Mouse (Mus musculus): ENCODE results near the gene Txn2. TPM values are rescaled to one million over a fixed set of nuclear protein-coding genes. Genes with fewer than 3 reads are reported as not detected.

Gene Txn2
- polyA plus RNA-seq, 1 experiment from 2014 or later: 259 TPM

DNA sequence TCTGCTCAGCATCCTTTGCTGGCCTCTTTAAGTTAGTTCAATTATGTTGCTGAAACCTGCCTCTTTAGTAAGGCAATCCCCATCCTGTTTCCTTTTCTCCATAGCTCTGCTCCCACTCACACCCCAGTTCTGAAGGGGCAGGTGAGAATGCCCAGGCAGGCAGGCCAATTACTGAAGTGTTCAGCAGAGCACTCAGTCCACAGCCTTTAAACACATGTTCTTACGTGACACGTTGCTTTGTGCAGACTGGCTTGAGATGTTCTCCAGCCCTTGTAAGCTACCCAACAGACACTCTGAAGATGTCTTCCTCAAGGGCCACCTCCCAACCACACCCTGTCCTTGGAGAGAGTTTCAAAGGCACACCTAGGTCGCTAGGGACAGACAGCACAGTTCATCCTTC is 29.3 kb upstream of the Txn2 start:
- 58% methylated on average over 3 of the region's 3 CpGs for WGBS
- Histone ChIP-seq H3K9ac (replicated peaks; ENCODE audit: low read depth, low read length) (no peak overlapping the region), H3K4me2 (replicated peaks; ENCODE audit: low read depth, low read length) (no peak overlapping the region), H3K27ac (ENCODE audit: low read length) (no peak overlapping the region), H3K4me1 (ENCODE audit: control insufficient read depth, insufficient read depth, low read length) (peaks cover 5% of the 10 kb centered on the region; the same call in 1 of the 2 replicates), H3K36me3 (ENCODE audit: control insufficient read depth, insufficient read depth, low read length) (peaks cover 45% of the 10 kb centered on the region), H3K4me3 (ENCODE audit: low read depth, low read length) (no peak overlapping the region), H3K9me3 (ENCODE audit: control insufficient read depth, low read depth, low read length) (no peaks in the 10 kb centered on the region), H3K27me3 (ENCODE audit: control insufficient read depth, insufficient read depth, low read length) (0 out of 2 replicates have a peak, but pooled peaks cover 6% of the 10 kb centered on the region)
- no peak for ATAC-seq (ENCODE audit: insufficient number of reproducible peaks, insufficient read depth, low FRiP score, low read depth)

- Histone ChIP-seq H3K4me1 (ENCODE audit: control insufficient read depth, insufficient read depth, low read length) (peaks cover 5% of the 10 kb centered on the region; the same call in 1 of the 2 replicates), H3K4me3 (ENCODE audit: low read depth, low read length) (no peak overlapping the region), H3K27me3 (ENCODE audit: control insufficient read depth, insufficient read depth, low read length) (0 out of 2 replicates have a peak, but pooled peaks cover 6% of the 10 kb centered on the region), H3K9ac (replicated peaks; ENCODE audit: low read depth, low read length) (no peak overlapping the region), H3K4me2 (replicated peaks; ENCODE audit: low read depth, low read length) (no peak overlapping the region), H3K27ac (ENCODE audit: low read length) (no peak overlapping the region), H3K9me3 (ENCODE audit: control insufficient read depth, low read depth, low read length) (no peaks in the 10 kb centered on the region), H3K36me3 (ENCODE audit: control insufficient read depth, insufficient read depth, low read length) (peaks cover 41% of the 10 kb centered on the region)
- ATAC-seq (ENCODE audit: insufficient number of reproducible peaks, insufficient read depth, low FRiP score, low read depth): no peak
- 36% methylated on average over 5 of the region's 5 CpGs for WGBS
These were observed 28.8 kb upstream of the Txn2 start for GRCm38 (mm10) chr15:77957625-77958024.

GRCm38 (mm10) chr15:77956404-77956901 is 27.6 kb upstream of the Txn2 start, which contains the start of gene Foxred2:
TSS of gene Foxred2 (minus strand) at chr15:77956722.
- ATAC-seq (ENCODE audit: insufficient number of reproducible peaks, insufficient read depth, low FRiP score, low read depth): peak; percentile 95
- H3K4me1 ChIP-seq (ENCODE audit: control insufficient read depth, insufficient read depth, low read length): peaks cover 5% of the 10 kb centered on the region; the same call in 1 of the 2 replicates

GRCm38 (mm10) chr15:77955440-77956403 is 26.9 kb upstream of the Txn2 start:
- peak overlapping the region; percentile 38; the same call in 1 of the 2 replicates for H3K9ac ChIP-seq (replicated peaks; ENCODE audit: low read depth, low read length)
- no peaks in the 10 kb centered on the region for H3K9me3 ChIP-seq (ENCODE audit: control insufficient read depth, low read depth, low read length)
- peaks cover 22% of the 10 kb centered on the region for H3K36me3 ChIP-seq (ENCODE audit: control insufficient read depth, insufficient read depth, low read length)
- peaks cover 5% of the 10 kb centered on the region; the same call in 1 of the 2 replicates for H3K4me1 ChIP-seq (ENCODE audit: control insufficient read depth, insufficient read depth, low read length)
- 0 out of 2 replicates have a peak, but pooled peaks cover 6% of the 10 kb centered on the region for H3K27me3 ChIP-seq (ENCODE audit: control insufficient read depth, insufficient read depth, low read length)
- ATAC-seq (ENCODE audit: insufficient number of reproducible peaks, insufficient read depth, low FRiP score, low read depth): peak; percentile 31; the same call in 1 of the 2 replicates
- H3K27ac ChIP-seq (ENCODE audit: low read length): no peak overlapping the region
- H3K4me3 ChIP-seq (ENCODE audit: low read depth, low read length): peak overlapping the region; percentile 50
- WGBS: 7% methylated on average over 52 of the region's 52 CpGs
- H3K4me2 ChIP-seq (replicated peaks; ENCODE audit: low read depth, low read length): peak overlapping the region; percentile 78

More at GRCm38 (mm10) chr15:77956404-77956901, 27.6 kb upstream of the Txn2 start, which contains the start of gene Foxred2:
- peaks cover 29% of the 10 kb centered on the region for H3K36me3 ChIP-seq (ENCODE audit: control insufficient read depth, insufficient read depth, low read length)
- no peaks in the 10 kb centered on the region for H3K9me3 ChIP-seq (ENCODE audit: control insufficient read depth, low read depth, low read length)
- peak within 1 kb of the TSS; percentile 50 for H3K4me3 ChIP-seq (ENCODE audit: low read depth, low read length)
- no peak within 1 kb of the TSS for H3K27ac ChIP-seq (ENCODE audit: low read length)
- peak within 1 kb of the TSS; percentile 38; the same call in 1 of the 2 replicates for H3K9ac ChIP-seq (replicated peaks; ENCODE audit: low read depth, low read length)
- H3K27me3 ChIP-seq (ENCODE audit: control insufficient read depth, insufficient read depth, low read length): 0 out of 2 replicates have a peak, but pooled peaks cover 6% of the 10 kb centered on the region
- H3K4me2 ChIP-seq (replicated peaks; ENCODE audit: low read depth, low read length): peak within 1 kb of the TSS; percentile 78
- WGBS: under 1% methylated on average over 39 of the region's 39 CpGs

GRCm38 (mm10) chr15:77954362-77954761 is 25.6 kb upstream of the Txn2 start:
- H3K36me3 ChIP-seq (ENCODE audit: control insufficient read depth, insufficient read depth, low read length): peaks cover 9% of the 10 kb centered on the region; the same call in 1 of the 2 replicates
- WGBS: 93% methylated on average over 2 of the region's 2 CpGs
- no peak overlapping the region for H3K27ac ChIP-seq (ENCODE audit: low read length)
- H3K9ac ChIP-seq (replicated peaks; ENCODE audit: low read depth, low read length): no peak overlapping the region
- H3K9me3 ChIP-seq (ENCODE audit: control insufficient read depth, low read depth, low read length): no peaks in the 10 kb centered on the region
- no peak overlapping the region for H3K4me2 ChIP-seq (replicated peaks; ENCODE audit: low read depth, low read length)
- H3K4me1 ChIP-seq (ENCODE audit: control insufficient read depth, insufficient read depth, low read length): peaks cover 5% of the 10 kb centered on the region; the same call in 1 of the 2 replicates
- ATAC-seq (ENCODE audit: insufficient number of reproducible peaks, insufficient read depth, low FRiP score, low read depth): no peak
- H3K4me3 ChIP-seq (ENCODE audit: low read depth, low read length): no peak overlapping the region
- H3K27me3 ChIP-seq (ENCODE audit: control insufficient read depth, insufficient read depth, low read length): 0 out of 2 replicates have a peak, but pooled peaks cover 6% of the 10 kb centered on the region

GRCm38 (mm10) chr15:77952921-77953320 is 24.1 kb upstream of the Txn2 start:
- Histone ChIP-seq H3K4me3 (ENCODE audit: low read depth, low read length) (no peak overlapping the region), H3K36me3 (ENCODE audit: control insufficient read depth, insufficient read depth, low read length) (no peaks in the 10 kb centered on the region), H3K9me3 (ENCODE audit: control insufficient read depth, low read depth, low read length) (no peaks in the 10 kb centered on the region), H3K4me2 (replicated peaks; ENCODE audit: low read depth, low read length) (no peak overlapping the region), H3K9ac (replicated peaks; ENCODE audit: low read depth, low read length) (no peak overlapping the region), H3K4me1 (ENCODE audit: control insufficient read depth, insufficient read depth, low read length) (peaks cover 5% of the 10 kb centered on the region; the same call in 1 of the 2 replicates), H3K27me3 (ENCODE audit: control insufficient read depth, insufficient read depth, low read length) (0 out of 2 replicates have a peak, but pooled peaks cover 6% of the 10 kb centered on the region), H3K27ac (ENCODE audit: low read length) (no peak overlapping the region)
- WGBS: 91% methylated on average over 3 of the region's 3 CpGs
- no peak for ATAC-seq (ENCODE audit: insufficient number of reproducible peaks, insufficient read depth, low FRiP score, low read depth)

DNA sequence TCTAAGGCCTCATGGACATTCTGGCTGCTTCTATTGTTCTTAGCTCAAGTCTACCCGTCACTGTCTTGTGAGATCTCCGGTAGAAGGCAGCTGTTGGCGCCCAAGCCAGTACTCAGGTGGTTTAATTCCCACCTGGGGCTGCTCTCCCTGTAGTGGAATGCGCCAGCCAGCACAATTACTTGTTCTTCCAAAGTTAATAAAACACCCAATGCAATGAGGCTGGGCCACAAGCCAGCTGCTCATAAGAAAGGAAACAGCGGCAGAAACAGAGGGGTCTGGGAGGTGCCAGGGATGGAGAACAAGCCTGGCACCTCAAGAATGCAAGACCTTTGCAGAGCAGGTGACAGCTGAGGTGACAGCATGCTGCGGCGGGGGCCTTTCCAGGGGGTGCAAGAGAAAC is 20.3 kb upstream of the Txn2 start:
- no peaks in the 10 kb centered on the region for H3K27me3 ChIP-seq (ENCODE audit: control insufficient read depth, insufficient read depth, low read length)
- H3K9ac ChIP-seq (replicated peaks; ENCODE audit: low read depth, low read length): no peak overlapping the region
- no peaks in the 10 kb centered on the region for H3K4me1 ChIP-seq (ENCODE audit: control insufficient read depth, insufficient read depth, low read length)
- H3K36me3 ChIP-seq (ENCODE audit: control insufficient read depth, insufficient read depth, low read length): no peaks in the 10 kb centered on the region
- no peak for ATAC-seq (ENCODE audit: insufficient number of reproducible peaks, insufficient read depth, low FRiP score, low read depth)
- no peak overlapping the region for H3K4me2 ChIP-seq (replicated peaks; ENCODE audit: low read depth, low read length)
- H3K9me3 ChIP-seq (ENCODE audit: control insufficient read depth, low read depth, low read length): no peaks in the 10 kb centered on the region
- 83% methylated on average over 7 of the region's 7 CpGs for WGBS
- H3K4me3 ChIP-seq (ENCODE audit: low read depth, low read length): no peak overlapping the region
- H3K27ac ChIP-seq (ENCODE audit: low read length): no peak overlapping the region

DNA sequence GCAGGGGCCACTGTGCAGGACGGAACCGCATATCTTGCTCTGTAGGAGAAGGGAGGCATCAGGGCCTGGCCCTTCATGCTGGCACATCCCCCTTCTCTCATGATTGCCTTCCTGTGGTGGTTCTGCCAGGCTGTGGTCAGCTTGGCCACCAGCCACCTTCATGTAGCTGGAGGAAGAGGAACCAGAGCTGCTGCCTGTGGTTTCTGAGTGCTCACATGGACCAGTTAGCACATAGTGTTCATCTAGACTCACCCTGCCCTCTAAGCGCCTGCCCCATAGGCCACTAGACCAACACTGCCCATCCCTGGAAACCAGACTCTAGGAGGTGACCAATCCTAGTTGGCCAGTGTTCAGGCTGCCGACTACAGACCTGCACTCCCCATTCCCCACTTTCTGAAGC is 16.9 kb upstream of the Txn2 start:
- H3K9ac ChIP-seq (replicated peaks; ENCODE audit: low read depth, low read length): 0 out of 2 replicates have a peak overlapping the region, but pooled peaks have one; percentile 1
- no peaks in the 10 kb centered on the region for H3K4me1 ChIP-seq (ENCODE audit: control insufficient read depth, insufficient read depth, low read length)
- H3K27me3 ChIP-seq (ENCODE audit: control insufficient read depth, insufficient read depth, low read length): no peaks in the 10 kb centered on the region
- WGBS: 86% methylated on average over 4 of the region's 4 CpGs
- H3K4me3 ChIP-seq (ENCODE audit: low read depth, low read length): no peak overlapping the region
- no peaks in the 10 kb centered on the region for H3K36me3 ChIP-seq (ENCODE audit: control insufficient read depth, insufficient read depth, low read length)
- H3K4me2 ChIP-seq (replicated peaks; ENCODE audit: low read depth, low read length): no peak overlapping the region
- ATAC-seq (ENCODE audit: insufficient number of reproducible peaks, insufficient read depth, low FRiP score, low read depth): no peak
- H3K9me3 ChIP-seq (ENCODE audit: control insufficient read depth, low read depth, low read length): no peaks in the 10 kb centered on the region
- H3K27ac ChIP-seq (ENCODE audit: low read length): no peak overlapping the region

Data from stomach, embryonic 14.5 days (tissue).